Mouse (Mus musculus) neural tube, embryonic 14.5 days (tissue): ENCODE data around the gene Pde5a. TPM values are rescaled to one million over a fixed set of nuclear protein-coding genes. Genes with fewer than 3 reads are reported as not detected.

Source experiments
- polyA plus RNA-seq: library from polyadenylated mRNA; unstranded; fragments of >200 nt; fragmentation: Nextera tagmentation; extraction: Ambion mirVana; gene quantifications from 2 replicates; pipeline ENCODE4 v1.2.1, GENCODE M21; 2014

Gene Pde5a
- polyA plus RNA-seq, 1 experiment from 2014 or later = 1.7 TPM

Other genes starting within 250 kb of the Pde5a start
- gene Fnbp1l, start 109.2 kb upstream of the Pde5a start, polyA plus RNA-seq = 175 and 214 TPM in 2 replicates
- gene Fabp2, start 166.1 kb downstream of the Pde5a start, polyA plus RNA-seq = not detected in 2 replicates
- gene Gm10959, start 190.4 kb downstream of the Pde5a start, polyA plus RNA-seq = not detected in 2 replicates
- gene 1810037I17Rik, start 195.3 kb downstream of the Pde5a start, polyA plus RNA-seq = 89.3 and 90.3 TPM in 2 replicates